Mouse (Mus musculus): ENCODE measurements around the gene Ackr4. TPM values are rescaled to one million over a fixed set of nuclear protein-coding genes. Genes with fewer than 3 reads are reported as not detected.

Ackr4 gene
- 1 to 10 TPM; 1.9 to 2.7 TPM for total RNA-seq (2021)
- long read RNA-seq, experiment 1, partial matches to known transcripts: 0 of 1 reads
- long read RNA-seq, experiment 1, other reads (novel, unspliced or antisense): 1 of 1 reads
- long read RNA-seq, experiment 2, partial matches to known transcripts: 0 of 1 reads
- long read RNA-seq, experiment 2, other reads (novel, unspliced or antisense): 0 of 1 reads

DNA sequence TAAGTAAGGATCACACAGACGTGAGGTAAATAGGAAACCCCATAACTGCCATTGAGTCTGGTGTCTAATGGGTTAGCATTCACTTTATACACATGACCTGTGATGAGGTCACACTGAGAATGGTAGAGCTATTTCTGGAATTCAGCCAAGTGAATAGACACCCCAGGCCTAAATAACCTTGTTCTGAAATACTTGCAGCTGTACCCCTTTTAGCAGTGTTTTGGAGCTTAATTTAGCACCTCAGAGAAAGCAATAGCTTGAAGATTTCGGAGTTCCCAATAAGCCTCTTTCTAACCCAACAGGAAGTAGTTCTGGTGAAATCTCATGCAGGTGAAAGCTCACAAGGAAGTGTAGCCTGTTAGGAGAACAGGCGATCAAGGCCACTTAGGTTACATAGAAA lies at the start of gene Ackr4:
Gene Ackr4, minus strand, starts transcription at position 101 of the 400 bp plus-strand sequence.
- intact Hi-C loops (cut with DNase I; ENCODE audit: low total_unique reads): no loop called here
- no peak for DNase-seq

DNA sequence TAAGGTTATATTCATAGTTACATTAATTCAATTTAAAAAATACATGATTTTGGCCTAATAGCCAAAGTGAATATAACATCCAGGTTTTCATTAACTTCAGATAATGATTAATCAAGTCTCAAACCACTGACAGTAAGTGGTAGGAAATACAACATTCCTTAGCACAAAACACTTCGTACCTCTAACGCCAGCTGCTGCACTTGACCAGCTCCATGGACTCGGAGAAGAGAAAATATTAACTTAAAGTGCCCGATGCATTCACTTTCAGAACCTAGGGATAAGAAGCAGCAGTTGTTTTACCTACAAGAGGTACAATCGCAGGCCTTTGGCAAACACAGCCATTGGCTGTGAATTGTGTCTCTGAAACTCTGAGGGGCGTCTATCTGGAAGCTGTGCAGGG lies 45.6 kb upstream of the Ackr4 start:
- intact Hi-C loops (cut with DNase I; ENCODE audit: low total_unique reads): no loop called here
- no peak for DNase-seq

DNA sequence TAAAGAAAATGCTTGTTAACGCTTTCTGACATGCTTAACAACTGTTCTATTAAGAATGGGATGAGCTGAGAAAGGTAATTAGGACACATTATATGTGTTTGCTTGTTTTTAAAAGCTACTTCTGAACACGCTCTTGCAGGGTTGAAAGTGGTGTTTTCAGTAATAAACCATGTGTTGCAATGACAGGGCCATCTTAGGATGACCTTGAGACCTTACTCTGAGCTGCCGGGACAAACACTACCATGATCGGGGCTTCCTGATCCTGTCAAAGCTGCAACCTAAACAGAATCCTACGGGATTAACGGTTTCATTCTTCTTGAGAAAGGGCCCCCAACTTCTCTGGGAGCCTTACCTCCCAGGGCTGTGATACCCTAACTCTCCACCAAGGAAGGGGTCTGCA lies 44.9 kb upstream of the Ackr4 start:
- no peak for DNase-seq
- intact Hi-C loops (cut with DNase I; ENCODE audit: low total_unique reads): no loop called here

DNA sequence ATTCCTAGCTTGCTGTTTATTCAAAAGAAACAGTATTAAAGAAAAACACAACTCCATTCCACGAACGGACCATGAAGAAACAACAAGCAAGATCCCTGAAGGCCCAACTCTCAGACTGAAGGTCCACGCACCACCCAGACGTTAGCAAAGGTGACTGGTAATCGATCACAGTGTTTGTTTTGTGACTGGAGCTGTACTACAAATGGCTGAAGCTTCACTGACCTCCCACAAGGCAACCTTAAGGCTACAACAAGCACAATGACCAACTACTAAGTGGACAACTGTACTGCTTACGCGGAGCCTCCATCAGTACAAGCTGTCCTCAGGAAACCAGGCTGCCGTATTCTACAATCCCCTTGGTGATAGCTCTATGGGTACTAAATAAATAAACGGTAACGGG lies 43.3 kb upstream of the Ackr4 start:
- intact Hi-C loops (cut with DNase I; ENCODE audit: low total_unique reads): no loop called here
- DNase-seq: no peak

DNA sequence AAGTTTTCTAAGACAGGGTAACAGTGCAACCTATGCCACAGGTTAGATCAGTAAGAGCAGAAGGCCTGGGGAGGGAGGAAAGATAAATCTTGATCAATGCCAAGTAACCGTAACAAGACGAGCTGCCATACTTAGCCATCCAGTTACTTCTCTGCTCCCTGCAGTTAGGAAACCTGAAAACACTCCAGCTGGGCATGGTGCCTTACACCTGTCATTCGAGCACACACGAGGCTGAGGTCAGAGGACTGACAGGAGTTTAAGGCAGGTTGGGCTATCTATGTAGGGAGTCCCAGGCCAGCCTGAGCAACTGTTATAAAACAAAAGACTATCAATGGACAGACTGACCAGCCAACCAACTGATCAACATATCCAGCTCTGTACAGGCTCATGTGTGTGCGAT lies 39.2 kb upstream of the Ackr4 start:
- DNase-seq: peak; percentile 25

DNA sequence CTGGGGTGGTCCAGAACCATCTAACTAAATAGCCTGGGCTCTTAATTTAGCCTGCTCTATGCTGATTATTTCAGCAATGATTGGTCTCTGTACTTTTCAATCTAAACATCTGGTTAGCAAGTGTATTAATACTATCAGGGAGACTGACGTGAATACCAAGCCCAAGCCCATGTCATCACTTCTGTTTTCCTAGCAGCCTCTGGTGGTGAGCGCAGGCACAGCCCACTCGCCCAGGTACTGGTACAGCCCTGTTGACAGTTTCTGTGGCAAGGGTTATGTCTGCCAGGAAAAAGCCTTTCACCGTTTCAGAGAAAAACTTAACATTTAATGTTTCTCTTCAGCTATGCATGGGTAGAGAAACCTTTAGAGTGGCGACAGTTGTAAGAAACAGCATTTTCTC lies 37.5 kb upstream of the Ackr4 start:
- no peak for DNase-seq
- intact Hi-C loops (cut with DNase I; ENCODE audit: low total_unique reads): no loop called here

More for the DNA sequence above, 39.2 kb upstream of the Ackr4 start:
- intact Hi-C loops (cut with DNase I; ENCODE audit: low total_unique reads): no loop called here

DNA sequence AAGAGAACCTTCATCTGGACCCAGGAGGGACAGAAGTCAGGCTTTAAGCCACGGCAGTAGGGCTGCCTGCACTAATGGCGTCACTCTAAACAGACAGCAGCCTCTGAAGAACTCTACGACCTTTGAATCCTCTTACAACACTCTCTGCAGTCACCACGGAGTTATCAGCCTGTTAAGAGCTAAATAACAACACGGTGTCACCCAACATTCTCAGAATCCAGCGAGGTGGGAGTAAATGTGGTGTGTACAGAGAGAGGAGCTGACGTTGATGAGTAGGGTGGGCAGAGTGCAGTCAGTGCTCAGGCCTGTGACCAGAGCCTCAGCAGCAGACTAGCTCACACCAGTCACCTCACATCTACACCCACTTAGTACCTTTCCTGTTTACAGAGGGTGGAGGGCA lies 34.4 kb upstream of the Ackr4 start:
- DNase-seq: no peak
- intact Hi-C loops (cut with DNase I; ENCODE audit: low total_unique reads): no loop called here

DNA sequence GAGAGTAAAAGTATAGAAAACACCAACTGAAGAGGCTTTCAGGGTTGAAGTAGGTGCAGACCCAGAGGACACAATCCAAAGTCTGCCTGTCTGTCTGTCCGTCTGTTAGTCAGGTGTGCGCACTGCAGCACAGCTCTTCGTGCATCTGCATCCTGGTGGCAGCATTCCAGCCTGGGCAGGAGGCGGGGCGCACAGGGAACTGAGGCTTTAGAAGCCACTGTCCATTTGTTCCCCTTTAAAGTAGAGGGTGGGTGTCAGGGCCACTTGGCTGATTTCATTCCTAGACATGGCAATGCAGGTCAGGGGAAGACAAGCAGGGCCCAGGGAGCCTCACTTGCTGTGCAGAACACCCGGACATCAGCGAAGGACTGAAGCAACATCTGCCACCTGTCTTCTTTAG lies 30.6 kb upstream of the Ackr4 start:
- DNase-seq: no peak
- intact Hi-C loops (cut with DNase I; ENCODE audit: low total_unique reads): no loop called here

DNA sequence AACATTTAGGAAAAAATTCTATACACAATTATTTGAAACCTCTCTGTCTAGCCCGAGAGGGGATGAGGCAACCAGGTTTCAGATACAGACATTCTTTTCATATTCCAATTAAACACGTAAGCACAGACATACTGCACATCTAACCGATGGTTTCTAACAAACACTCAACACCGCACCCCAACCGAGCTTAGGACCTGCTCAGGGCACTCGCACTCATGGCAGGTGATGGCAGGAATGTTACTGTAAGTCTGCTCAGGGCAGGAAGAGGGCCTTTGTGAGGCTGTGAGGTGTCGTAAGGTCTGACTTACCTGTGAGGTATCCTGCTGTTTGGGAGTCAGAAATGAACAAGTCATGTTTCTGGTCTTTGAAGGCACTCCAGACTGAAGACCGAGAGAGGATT lies 29.8 kb upstream of the Ackr4 start:
- no peak for DNase-seq
- intact Hi-C loops (cut with DNase I; ENCODE audit: low total_unique reads): no loop called here

DNA sequence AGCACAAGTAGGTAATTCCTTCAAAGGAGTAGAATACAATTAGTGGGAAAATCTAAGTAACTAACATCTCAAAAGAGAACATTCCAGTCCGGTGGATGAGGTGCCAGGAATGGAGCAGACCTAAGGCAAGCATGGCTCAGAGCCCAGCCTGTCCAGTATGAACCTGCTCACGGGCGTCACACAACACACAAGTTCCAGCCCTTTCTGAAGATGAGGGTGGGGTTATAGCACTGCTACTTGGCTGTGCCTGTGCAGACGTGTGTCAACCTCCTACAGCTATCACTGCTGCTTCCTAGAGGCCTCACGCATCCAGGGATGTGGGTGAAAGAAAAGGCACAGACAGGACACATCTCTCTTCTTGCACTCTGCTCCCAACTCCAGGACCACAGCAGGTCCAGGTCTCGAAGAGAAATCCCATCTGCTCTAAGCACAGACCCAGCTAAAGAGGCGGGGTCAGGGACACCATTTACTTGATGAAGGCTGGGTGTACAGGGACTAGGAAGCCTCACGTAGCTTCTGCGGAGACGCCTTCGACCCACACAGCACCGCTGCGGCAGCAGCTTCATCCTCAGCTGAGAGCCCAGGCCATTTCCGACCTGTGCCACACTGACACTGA lies 28.5 kb upstream of the Ackr4 start:
- intact Hi-C loops (cut with DNase I; ENCODE audit: low total_unique reads): no loop called here
- no peak for DNase-seq

DNA sequence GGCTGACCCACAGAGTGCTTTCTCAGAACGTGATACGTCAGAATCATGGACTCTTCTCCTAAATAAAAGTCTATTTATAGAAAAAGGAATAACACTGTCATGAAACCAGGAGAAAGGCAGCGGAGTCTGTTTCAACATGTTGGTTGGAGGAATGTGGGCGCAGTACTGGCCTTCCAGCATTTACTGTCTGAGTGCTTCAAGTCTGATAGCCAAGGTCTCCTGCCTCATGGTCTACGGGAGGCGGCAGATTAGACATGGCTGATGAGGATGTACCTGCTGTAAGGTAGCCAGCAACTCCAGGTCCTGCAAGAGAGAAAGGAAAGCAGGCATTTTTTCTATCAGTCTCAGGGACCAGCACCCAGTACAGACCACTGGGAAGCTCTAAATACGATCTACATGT lies 25.4 kb upstream of the Ackr4 start:
- no peak for DNase-seq
- intact Hi-C loops (cut with DNase I; ENCODE audit: low total_unique reads): no loop called here

DNA sequence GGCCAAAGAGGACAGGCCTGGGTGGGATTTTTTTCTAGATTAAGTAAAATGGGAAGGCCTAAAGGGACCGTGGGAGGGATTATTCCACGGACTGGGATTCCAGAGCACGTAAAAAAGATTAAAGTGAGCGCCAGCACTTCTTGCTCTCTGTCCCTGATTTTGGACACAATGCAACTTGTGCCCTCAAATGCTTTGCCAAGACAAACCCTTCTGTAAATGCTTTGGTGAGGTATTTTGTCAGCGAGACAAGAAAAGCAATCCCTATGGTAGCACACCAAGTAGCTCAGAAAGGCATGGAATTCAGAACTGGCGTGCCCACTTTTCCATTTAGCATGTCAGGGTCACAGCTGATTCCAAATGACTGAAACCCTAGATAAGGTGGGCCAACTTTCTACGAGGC lies 22.2 kb upstream of the Ackr4 start:
- intact Hi-C loops (cut with DNase I; ENCODE audit: low total_unique reads): no loop called here
- no peak for DNase-seq

DNA sequence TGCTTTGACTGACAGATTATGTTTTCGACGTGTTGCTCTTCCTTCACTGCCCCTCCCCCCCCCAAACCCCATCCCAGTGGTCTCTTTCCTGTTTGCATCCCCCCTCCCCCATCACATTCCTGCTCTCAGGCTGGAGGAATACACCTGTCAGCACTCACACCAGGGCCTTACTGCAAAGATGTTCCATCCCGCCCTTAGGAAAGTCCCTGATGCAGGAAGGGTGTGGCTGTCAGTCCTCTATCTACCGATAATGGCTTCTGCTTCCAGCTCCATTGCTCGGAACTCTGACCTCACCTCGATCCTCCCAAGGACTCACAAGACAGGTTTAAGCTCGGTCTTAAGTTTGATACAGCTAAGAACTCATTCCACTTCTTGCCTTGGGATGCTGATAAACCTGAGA lies 19.9 kb upstream of the Ackr4 start:
- no peak for DNase-seq
- intact Hi-C loops (cut with DNase I; ENCODE audit: low total_unique reads): no loop called here

DNA sequence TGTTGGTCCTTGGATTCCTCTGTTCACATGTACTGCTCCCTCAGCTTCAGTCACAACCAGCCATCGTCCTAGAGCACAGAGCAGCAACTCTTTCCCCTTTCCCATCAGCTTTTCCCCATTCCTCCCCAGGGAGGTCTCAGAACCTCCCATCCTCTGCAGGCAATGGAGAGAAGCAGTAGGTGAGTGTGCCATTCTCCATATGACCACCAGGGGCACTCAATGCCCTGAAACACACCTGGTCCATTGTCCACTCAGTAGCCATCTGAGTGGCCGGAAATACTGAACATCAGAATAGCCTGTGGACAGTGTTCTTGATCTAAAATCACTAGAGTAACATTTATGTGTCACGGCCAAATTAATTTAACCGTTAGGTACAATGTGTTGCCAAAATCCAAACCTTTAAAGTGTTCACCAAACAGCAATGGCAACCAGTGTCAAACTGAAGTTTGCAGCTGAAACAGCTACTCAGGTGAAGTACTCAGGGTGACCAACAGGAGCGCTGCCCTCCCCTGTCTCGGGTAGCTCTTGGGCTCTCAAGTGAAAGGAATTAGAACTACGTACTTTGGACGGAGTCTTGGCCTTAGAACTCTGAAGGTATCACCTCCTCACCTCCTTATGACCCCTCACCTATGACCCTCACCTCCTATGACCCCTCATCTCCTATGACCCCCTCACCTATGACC lies 17.7 kb upstream of the Ackr4 start:
- intact Hi-C loops (cut with DNase I; ENCODE audit: low total_unique reads): no loop called here
- no peak for DNase-seq

DNA sequence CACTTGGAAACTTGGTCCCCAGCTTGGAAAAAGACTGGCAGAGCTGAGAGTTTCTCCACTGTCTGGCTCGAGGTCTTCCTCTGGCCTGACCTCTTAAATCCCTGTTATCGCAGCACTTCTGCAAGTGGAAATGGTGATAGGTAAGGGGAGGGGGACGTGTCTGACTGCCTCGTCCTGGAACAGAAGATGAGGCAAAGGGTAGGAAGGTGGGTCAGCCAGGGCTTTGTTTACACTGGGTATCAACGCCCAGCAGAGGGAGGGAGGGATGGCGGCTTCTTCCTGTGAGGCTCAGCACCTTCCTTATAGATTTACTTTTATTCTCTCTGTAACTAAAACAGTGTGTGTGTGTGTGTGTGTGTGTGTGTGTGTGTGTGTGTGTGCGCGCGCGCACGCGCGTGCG lies 16.1 kb upstream of the Ackr4 start:
- intact Hi-C loops (cut with DNase I; ENCODE audit: low total_unique reads): no loop called here
- DNase-seq: no peak

DNA sequence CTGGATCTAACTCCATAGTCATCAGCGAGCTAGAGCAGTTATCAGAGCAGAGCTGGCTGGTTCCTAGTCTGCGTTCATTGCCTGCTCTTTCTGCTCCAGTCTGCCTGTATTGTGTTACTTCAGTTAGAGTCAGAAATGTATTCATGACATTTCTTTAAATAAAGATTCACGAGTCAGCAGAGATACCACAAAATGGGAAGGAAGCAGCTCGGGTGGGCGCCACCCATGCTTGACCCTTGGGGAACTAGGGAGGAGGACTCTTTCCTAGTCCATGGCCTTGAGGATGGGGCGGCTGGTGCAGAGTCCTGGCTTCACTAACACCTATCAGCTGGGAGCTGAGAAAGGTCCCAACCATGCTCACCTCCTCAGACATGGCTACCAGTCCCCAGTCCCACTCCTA lies 13.6 kb upstream of the Ackr4 start:
- DNase-seq: no peak
- intact Hi-C loops (cut with DNase I; ENCODE audit: low total_unique reads): no loop called here

DNA sequence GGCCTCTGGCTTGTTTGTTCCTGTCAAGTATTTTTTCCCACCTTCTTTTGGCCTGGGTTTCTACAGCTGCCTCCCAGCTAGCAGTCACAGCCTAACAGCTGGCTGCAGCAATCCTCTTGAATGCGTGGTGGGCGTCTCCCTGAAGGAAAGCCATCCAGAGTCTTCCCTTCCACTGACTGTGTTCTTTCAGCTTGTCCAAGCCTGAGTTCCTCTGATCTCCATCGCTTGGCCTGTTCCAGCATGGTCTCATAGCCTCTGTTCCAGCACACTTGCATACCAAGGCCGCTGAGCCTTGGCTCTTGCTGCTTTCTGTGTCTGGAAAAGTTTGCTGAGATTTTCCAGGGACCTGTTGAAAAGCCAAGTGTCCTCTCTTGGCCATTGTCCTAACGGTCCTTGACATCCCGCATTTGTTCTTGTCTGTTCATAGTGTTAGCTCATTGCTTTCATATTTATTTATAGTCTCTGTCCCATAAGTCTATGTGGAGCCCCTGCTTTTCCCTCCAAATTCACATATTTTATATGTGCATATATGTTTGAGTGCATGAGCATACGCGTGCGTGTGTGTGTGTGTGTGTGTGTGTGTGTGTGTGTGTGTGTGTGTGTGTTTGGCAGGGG lies 3.5 kb upstream of the Ackr4 start:
- intact Hi-C loops (cut with DNase I; ENCODE audit: low total_unique reads): no loop called here

DNA sequence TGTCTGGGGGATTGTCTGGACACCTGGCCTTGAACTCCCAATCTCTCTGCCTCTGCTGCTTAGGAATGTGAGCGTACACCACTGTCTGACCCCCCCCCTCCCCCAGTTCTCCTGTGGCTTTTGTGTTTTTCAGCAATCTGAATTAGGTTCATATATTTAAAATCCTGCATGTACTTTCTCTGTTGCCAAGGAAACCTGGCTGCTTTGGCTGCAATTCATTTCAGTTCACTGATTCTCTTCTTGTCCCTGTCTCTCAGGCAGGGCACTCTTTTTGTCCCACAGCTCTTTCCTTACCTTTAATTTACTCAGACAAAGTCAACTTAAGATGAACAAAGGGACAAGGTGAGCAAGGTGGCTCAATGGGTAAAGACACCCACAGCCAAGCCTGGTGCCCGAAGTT lies 1.4 kb upstream of the Ackr4 start:
- intact Hi-C loops (cut with DNase I; ENCODE audit: low total_unique reads): no loop called here
- DNase-seq: no peak

More for the DNA sequence above, 3.5 kb upstream of the Ackr4 start:
- peak; percentile 32 for DNase-seq

DNA sequence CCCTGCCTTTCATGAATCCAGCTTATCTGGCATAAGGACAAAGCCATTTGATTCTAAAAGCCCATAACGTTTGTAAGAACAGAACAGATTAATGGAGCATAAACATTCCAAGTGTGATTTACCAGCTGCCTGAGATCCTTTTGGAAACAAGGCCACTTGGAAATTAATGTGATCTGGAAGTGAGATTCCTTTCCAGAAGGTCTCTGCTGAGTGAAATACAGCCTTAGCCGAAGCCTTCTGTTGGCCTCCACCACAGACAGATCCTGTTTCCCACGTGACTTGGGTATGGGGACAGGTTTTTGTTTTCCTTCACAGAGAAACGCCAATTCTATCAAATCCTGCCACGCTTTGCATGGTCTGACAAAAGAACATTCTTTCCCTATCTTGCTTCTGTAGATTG lies 3.1 kb downstream of the Ackr4 start:
- DNase-seq: no peak
- intact Hi-C loops (cut with DNase I; ENCODE audit: low total_unique reads): no loop called here

DNA sequence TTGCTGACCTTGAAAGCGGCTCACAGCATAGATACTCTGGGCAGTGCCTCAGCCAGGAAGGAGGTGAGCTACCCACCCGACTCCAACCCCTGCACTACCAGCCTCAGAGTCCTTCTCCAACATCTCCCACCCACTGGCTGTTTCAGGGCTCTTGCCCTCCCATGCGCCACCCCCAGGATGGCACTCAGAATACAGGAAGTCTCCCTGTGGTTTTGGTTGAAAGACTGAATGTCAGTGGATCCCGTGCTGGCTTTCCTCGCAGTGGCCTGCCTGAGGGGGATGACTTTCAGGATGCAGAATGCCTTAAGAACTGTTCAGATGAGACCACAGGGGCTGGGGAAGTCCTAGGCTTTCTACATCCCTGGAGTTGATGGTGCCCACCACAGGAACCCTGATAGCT lies 3.6 kb downstream of the Ackr4 start:
- intact Hi-C loops (cut with DNase I; ENCODE audit: low total_unique reads): no loop called here
- no peak for DNase-seq

DNA sequence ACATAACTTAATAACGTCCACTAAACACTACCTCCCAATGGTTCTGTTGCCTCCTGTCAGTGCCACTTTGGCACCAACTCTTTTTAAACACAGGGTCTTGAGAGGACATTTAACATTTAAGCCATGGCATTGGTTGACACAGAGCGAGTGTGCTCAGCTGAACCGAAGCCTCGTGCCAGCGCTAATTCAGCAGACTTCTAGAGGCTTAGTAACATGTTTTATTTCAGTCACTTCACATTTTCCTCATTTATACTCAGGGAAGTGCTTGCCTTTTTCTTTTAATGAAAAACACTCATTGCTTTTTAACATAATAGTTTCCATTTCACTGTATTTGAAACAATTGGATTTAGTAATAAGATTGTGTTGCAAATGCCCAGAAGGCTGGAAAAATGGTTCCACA lies 17.6 kb downstream of the Ackr4 start:
- intact Hi-C loops (cut with DNase I; ENCODE audit: low total_unique reads): no loop called here
- no peak for DNase-seq

Data from gastrocnemius, postnatal 14 days (tissue).